In the genomic region with DNA sequence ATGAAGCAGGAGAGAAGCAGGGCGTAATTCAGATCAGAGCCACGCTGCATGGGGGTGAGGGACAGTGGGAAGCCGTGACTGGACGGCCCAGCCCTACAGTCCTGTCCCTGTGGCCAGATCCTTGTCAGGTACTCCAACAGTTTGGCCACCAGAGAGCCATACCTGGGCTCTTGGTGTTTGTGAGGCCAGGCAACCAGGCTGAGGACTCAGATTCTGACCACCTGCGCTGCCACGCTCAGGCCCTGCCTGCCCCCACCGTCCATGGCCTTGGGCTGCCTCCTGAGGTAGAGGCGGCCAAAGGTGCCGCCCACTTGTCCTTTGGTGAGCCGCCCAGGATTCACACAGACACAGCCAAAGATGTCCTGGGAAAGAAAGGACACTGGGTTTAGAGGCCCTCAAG, we compare ENCODE assay signal across 14 mouse cellular contexts. TPM values are rescaled to one million over a fixed set of nuclear protein-coding genes. Genes with fewer than 3 reads are reported as not detected.
DNase-seq lines count a peak whose midpoint lies in the region; ATAC-seq and TF ChIP-seq lines count a peak whose summit lies in the region.
"Had no signal": no experiment of that assay in that cellular context is flagged by ENCODE, and none has a peak within 500 bp of the region (broad histone marks: within the 10 kb centered on the region; RNA-seq: fewer than 3 reads in every experiment).

No protein-coding gene starts in this region.

- H3K27ac ChIP-seq in lung, embryonic 14.5 days (ENCODE audit: low read depth): peak overlapping the region; percentile 44; the same call in 1 of the 2 replicates
- H3K27ac ChIP-seq in neural tube, embryonic 15.5 days (replicated peaks): peak overlapping the region; percentile 71
- no peak overlapping the region for H3K27ac ChIP-seq in liver, postnatal 0 days (ENCODE audit: low read depth)
- H3K27ac ChIP-seq: midbrain, embryonic 10.5 days had no signal

- H3K4me3 ChIP-seq in lung, embryonic 14.5 days (ENCODE audit: low read depth, low read length): no peak overlapping the region
- no peak overlapping the region for H3K4me3 ChIP-seq in neural tube, embryonic 15.5 days (replicated peaks)
- H3K4me3 ChIP-seq in liver, postnatal 0 days (ENCODE audit: low read depth, low read length): no peak overlapping the region
- H3K4me3 ChIP-seq: midbrain, embryonic 10.5 days had no signal

- H3K27me3 ChIP-seq in lung, embryonic 14.5 days (ENCODE audit: insufficient read depth, low read length): no peaks in the 10 kb centered on the region
- no peaks in the 10 kb centered on the region for H3K27me3 ChIP-seq in neural tube, embryonic 15.5 days (replicated peaks)
- H3K27me3 ChIP-seq in liver, postnatal 0 days (ENCODE audit: insufficient read depth, low read length): no peaks in the 10 kb centered on the region

- no peaks in the 10 kb centered on the region for H3K9me3 ChIP-seq in lung, embryonic 14.5 days (ENCODE audit: low read depth, low read length)
- no peaks in the 10 kb centered on the region for H3K9me3 ChIP-seq in neural tube, embryonic 15.5 days (replicated peaks)
- H3K9me3 ChIP-seq in liver, postnatal 0 days (ENCODE audit: low read length): no peaks in the 10 kb centered on the region
- H3K9me3 ChIP-seq: G1E; midbrain, embryonic 10.5 days had no signal

- H3K4me1 ChIP-seq in lung, embryonic 14.5 days (ENCODE audit: insufficient read depth): peaks cover 35% of the 10 kb centered on the region
- H3K4me1 ChIP-seq in neural tube, embryonic 15.5 days: peaks cover 32% of the 10 kb centered on the region
- peaks cover 29% of the 10 kb centered on the region for H3K4me1 ChIP-seq in liver, postnatal 0 days (ENCODE audit: insufficient read depth)

- peaks cover 46% of the 10 kb centered on the region for H3K36me3 ChIP-seq in lung, embryonic 14.5 days (ENCODE audit: insufficient read depth)
- H3K36me3 ChIP-seq in neural tube, embryonic 15.5 days: peaks cover 6% of the 10 kb centered on the region; the same call in 1 of the 2 replicates
- peaks cover 37% of the 10 kb centered on the region for H3K36me3 ChIP-seq in liver, postnatal 0 days (replicated peaks; ENCODE audit: insufficient read depth, low read length)

- H3K4me2 ChIP-seq in lung, embryonic 14.5 days: no peak overlapping the region
- no peak overlapping the region for H3K4me2 ChIP-seq in neural tube, embryonic 15.5 days
- H3K4me2 ChIP-seq in liver, postnatal 0 days (ENCODE audit: low read depth, low read length): no peak overlapping the region

- TF ChIP-seq EP300 in liver, postnatal 0 days (IDR thresholded peaks at IDR 0.05; ENCODE audit: low read depth): no peak

- no peak for ATAC-seq in lung, embryonic 14.5 days (ENCODE audit: insufficient read depth)
- ATAC-seq in neural tube, embryonic 15.5 days (ENCODE audit: low FRiP score): no peak
- ATAC-seq in liver, postnatal 0 days: no peak

- TF ChIP-seq CTCF in lung, embryonic 14.5 days (IDR thresholded peaks at IDR 0.05; ENCODE audit: low read depth): no peak
- no peak for TF ChIP-seq CTCF in liver, postnatal 0 days (IDR thresholded peaks at IDR 0.05; ENCODE audit: low read depth)

- H3K9ac ChIP-seq in lung, embryonic 14.5 days: no peak overlapping the region
- no peak overlapping the region for H3K9ac ChIP-seq in neural tube, embryonic 15.5 days (replicated peaks)
- no peak overlapping the region for H3K9ac ChIP-seq in liver, postnatal 0 days (replicated peaks)

- DNase-seq in heart, adult 11 months: peak; percentile 95
- no peak for DNase-seq in heart, adult 8-10 months (ENCODE audit: low spot score)
- no peak for DNase-seq in lung, embryonic 14.5 days
- DNase-seq in lung, postnatal 25 days (ENCODE audit: low spot score): no peak
- peak; percentile 57 to 62 for DNase-seq in cerebellum, postnatal 25 days
- DNase-seq in layer of hippocampus, adult 9-11 months: no peak
- no peak for DNase-seq in liver, postnatal 0 days
- DNase-seq: retina, postnatal 1 day; thymus, postnatal 25 days had no signal

- WGBS in lung, embryonic 14.5 days: 91% methylated on average over 10 of the region's 10 CpGs
- 94% methylated on average over 10 of the region's 10 CpGs for WGBS in neural tube, embryonic 15.5 days
- WGBS in liver, postnatal 0 days (ENCODE audit: insufficient replicate concordance): 88% methylated on average over 10 of the region's 10 CpGs

RNA-seq across cellular contexts. Expression of a gene that starts 16.0 kb away (rescaled TPM):
- 1 to 10 TPM; 6.0 to 9.7 (median 8.9) TPM for total RNA-seq in heart, adult 8-10 months (2022)
- polyA plus RNA-seq in lung, embryonic 14.5 days (2014; fragmentation: Nextera tagmentation; extraction: Ambion mirVana): 9.8 and 9.9 TPM in 2 replicates
- polyA plus RNA-seq in neural tube, embryonic 15.5 days (2015; fragmentation: Nextera tagmentation; extraction: Ambion mirVana): 19.3 and 20.9 TPM in 2 replicates
- 3.0 TPM in 2 replicates for polyA plus RNA-seq in liver, postnatal 0 days (2015; fragmentation: Nextera tagmentation; extraction: Ambion mirVana)

RNA-seq across cellular contexts. Expression of a gene that starts 23.3 kb away (rescaled TPM):
- 10 to 100 TPM in 2 of 4 experiments, 1 to 10 TPM in 2; 7.8 to 13.5 (median 9.3) TPM for total RNA-seq in heart, adult 8-10 months (2022)
- 88.7 and 89.3 TPM in 2 replicates for polyA plus RNA-seq in lung, embryonic 14.5 days (2014; fragmentation: Nextera tagmentation; extraction: Ambion mirVana)
- polyA plus RNA-seq in neural tube, embryonic 15.5 days (2015; fragmentation: Nextera tagmentation; extraction: Ambion mirVana): 19.9 and 34.3 TPM in 2 replicates
- polyA plus RNA-seq in liver, postnatal 0 days (2015; fragmentation: Nextera tagmentation; extraction: Ambion mirVana): 19.2 and 21.5 TPM in 2 replicates

RNA-seq across cellular contexts. Expression of a gene that starts 27.8 kb away (rescaled TPM):
- 10 to 100 TPM; 71.9 to 95.2 (median 81.1) TPM for total RNA-seq in heart, adult 8-10 months (2022)
- polyA plus RNA-seq in lung, embryonic 14.5 days (2014; fragmentation: Nextera tagmentation; extraction: Ambion mirVana): 147 and 162 TPM in 2 replicates
- 95.7 and 115 TPM in 2 replicates for polyA plus RNA-seq in neural tube, embryonic 15.5 days (2015; fragmentation: Nextera tagmentation; extraction: Ambion mirVana)
- polyA plus RNA-seq in liver, postnatal 0 days (2015; fragmentation: Nextera tagmentation; extraction: Ambion mirVana): 28.1 and 32.6 TPM in 2 replicates

RNA-seq across cellular contexts. Expression of a gene that starts 45.3 kb away (rescaled TPM):
- total RNA-seq in heart, adult 8-10 months (2022): not detected
- not detected in 2 replicates for polyA plus RNA-seq in lung, embryonic 14.5 days (2014; fragmentation: Nextera tagmentation; extraction: Ambion mirVana)
- polyA plus RNA-seq in neural tube, embryonic 15.5 days (2015; fragmentation: Nextera tagmentation; extraction: Ambion mirVana): not detected in 2 replicates
- 0.09 TPM in 1 of 2 replicates, not detected in the other for polyA plus RNA-seq in liver, postnatal 0 days (2015; fragmentation: Nextera tagmentation; extraction: Ambion mirVana)
- total RNA-seq: G1E; left cerebral cortex, postnatal 25 days had no signal
- polyA plus RNA-seq: G1E; gonadal fat pad, adult 2 months; midbrain, embryonic 10.5 days had no signal

RNA-seq across cellular contexts. Expression of a gene that starts 46.7 kb away (rescaled TPM):
- total RNA-seq in heart, adult 8-10 months (2022): under 1 TPM; 0.23 to 0.50 (median 0.34) TPM
- 2.7 and 3.8 TPM in 2 replicates for polyA plus RNA-seq in lung, embryonic 14.5 days (2014; fragmentation: Nextera tagmentation; extraction: Ambion mirVana)
- polyA plus RNA-seq in neural tube, embryonic 15.5 days (2015; fragmentation: Nextera tagmentation; extraction: Ambion mirVana): 8.9 and 10.0 TPM in 2 replicates
- polyA plus RNA-seq in liver, postnatal 0 days (2015; fragmentation: Nextera tagmentation; extraction: Ambion mirVana): 1.5 and 1.7 TPM in 2 replicates

Comparison
In these comparisons a context has a peak if more than half of its experiments do, and no peak if none do; other contexts are left out.
1. DNase-seq: peak in heart, adult 11 months (single experiment) and cerebellum, postnatal 25 days (2 of 2); none in heart, adult 8-10 months (single experiment), lung, embryonic 14.5 days (single experiment), lung, postnatal 25 days (single experiment), layer of hippocampus, adult 9-11 months (single experiment) and liver, postnatal 0 days (single experiment).